Mouse (Mus musculus): ENCODE results near the gene Hist1h3f. TPM values are rescaled to one million over a fixed set of nuclear protein-coding genes. Genes with fewer than 3 reads are reported as not detected.
"Not testable (repeated sequence)": the region's sequence is repeated elsewhere in the genome, so short reads cannot be mapped to it uniquely, and the experiment has no call there.

Gene Hist1h3f
- polyA plus RNA-seq, 1 experiment from 2014 or later, result 0.83 TPM

- H3K9me3 ChIP-seq; ATAC-seq (ENCODE audit: insufficient read depth, low FRiP score, low read depth); H3K36me3 ChIP-seq; H3K27me3 ChIP-seq (replicated peaks); H3K4me1 ChIP-seq: not testable (repeated sequence)
- peak overlapping the region; percentile 37; the same call in 1 of the 2 replicates for H3K9ac ChIP-seq
- peak overlapping the region; percentile 47 for H3K4me3 ChIP-seq (replicated peaks)
- H3K27ac ChIP-seq, result peak overlapping the region; percentile 94
- WGBS, result 7% methylated on average over 20 of the region's 20 CpGs
- H3K4me2 ChIP-seq, result peak overlapping the region; percentile 61
These were observed 29.4 kb downstream of the Hist1h3f start for GRCm38 (mm10) chr13:23573034-23573897.

- WGBS, result under 1% methylated on average over 42 of the region's 42 CpGs
- H3K9ac ChIP-seq, result peak within 1 kb of the TSS; percentile 37; the same call in 1 of the 2 replicates
- H3K27me3 ChIP-seq (replicated peaks); H3K36me3 ChIP-seq; H3K9me3 ChIP-seq; H3K4me1 ChIP-seq: not testable (repeated sequence)
- H3K27ac ChIP-seq, result peak within 1 kb of the TSS; percentile 94
- ATAC-seq (ENCODE audit: insufficient read depth, low FRiP score, low read depth), result peak; percentile 87
- H3K4me3 ChIP-seq (replicated peaks), result peak within 1 kb of the TSS; percentile 47
- peak within 1 kb of the TSS; percentile 71 for H3K4me2 ChIP-seq
These were observed 30.2 kb downstream of the Hist1h3f start, which contains the start of the genes Hist1h2bf and Hist1h2ad for GRCm38 (mm10) chr13:23573898-23574524. TSS of gene Hist1h2bf (minus strand) at chr13:23574196. TSS of gene Hist1h2ad (plus strand) at chr13:23574381.

- not testable (repeated sequence) for H3K36me3 ChIP-seq; ATAC-seq (ENCODE audit: insufficient read depth, low FRiP score, low read depth); H3K9me3 ChIP-seq; H3K27me3 ChIP-seq (replicated peaks); H3K4me1 ChIP-seq; H3K9ac ChIP-seq
- under 1% methylated on average over 12 of the region's 39 CpGs for WGBS
- peak overlapping the region; percentile 94 for H3K27ac ChIP-seq
- peak overlapping the region; percentile 71 for H3K4me2 ChIP-seq
- H3K4me3 ChIP-seq (replicated peaks), result peak overlapping the region; percentile 36
These were observed 30.8 kb downstream of the Hist1h3f start for GRCm38 (mm10) chr13:23574546-23575170.

- H3K27me3 ChIP-seq (replicated peaks), result no peaks in the 10 kb centered on the region
These were observed 31.5 kb downstream of the Hist1h3f start, which contains the start of gene Hist1h3d for GRCm38 (mm10) chr13:23575271-23575851. TSS of gene Hist1h3d (plus strand) at chr13:23575763.

GRCm38 (mm10) chr13:23575864-23576313 lies 32.0 kb downstream of the Hist1h3f start:
- not testable (repeated sequence) for H3K36me3 ChIP-seq; H3K9me3 ChIP-seq; ATAC-seq (ENCODE audit: insufficient read depth, low FRiP score, low read depth); H3K27me3 ChIP-seq (replicated peaks); H3K4me1 ChIP-seq
- peak overlapping the region; percentile 44 for H3K4me3 ChIP-seq (replicated peaks)
- H3K27ac ChIP-seq, result peak overlapping the region; percentile 86
- peak overlapping the region; percentile 71 for H3K4me2 ChIP-seq
- WGBS, result under 1% methylated on average over 12 of the region's 40 CpGs
- peak overlapping the region; percentile 46 for H3K9ac ChIP-seq

More at GRCm38 (mm10) chr13:23575271-23575851, 31.5 kb downstream of the Hist1h3f start, which contains the start of gene Hist1h3d:
- Histone ChIP-seq H3K4me3 (replicated peaks) (peak within 1 kb of the TSS; percentile 44), H3K4me2 (peak within 1 kb of the TSS; percentile 71), H3K9me3 (no peaks in the 10 kb centered on the region), H3K4me1 (0 out of 2 replicates have a peak, but pooled peaks cover 7% of the 10 kb centered on the region), H3K27ac (peak within 1 kb of the TSS; percentile 94), H3K36me3 (no peaks in the 10 kb centered on the region), H3K9ac (peak within 1 kb of the TSS; percentile 46)
- peak; percentile 62 for ATAC-seq (ENCODE audit: insufficient read depth, low FRiP score, low read depth)
- under 1% methylated on average over 17 of the region's 18 CpGs for WGBS

- peak overlapping the region; percentile 86 for H3K27ac ChIP-seq
- H3K4me2 ChIP-seq, result peak overlapping the region; percentile 71
- H3K9ac ChIP-seq, result peak overlapping the region; percentile 46
- no peak for ATAC-seq (ENCODE audit: insufficient read depth, low FRiP score, low read depth)
- no peaks in the 10 kb centered on the region for H3K27me3 ChIP-seq (replicated peaks)
- 0 out of 2 replicates have a peak, but pooled peaks cover 7% of the 10 kb centered on the region for H3K4me1 ChIP-seq
- H3K9me3 ChIP-seq, result no peaks in the 10 kb centered on the region
- no peaks in the 10 kb centered on the region for H3K36me3 ChIP-seq
- 6% methylated on average over 7 of the region's 7 CpGs for WGBS
- peak overlapping the region; percentile 44 for H3K4me3 ChIP-seq (replicated peaks)
These were observed 32.6 kb downstream of the Hist1h3f start for GRCm38 (mm10) chr13:23576351-23576881.

GRCm38 (mm10) chr13:23576906-23577639 lies 33.2 kb downstream of the Hist1h3f start:
- H3K4me2 ChIP-seq, result peak overlapping the region; percentile 71
- no peaks in the 10 kb centered on the region for H3K9me3 ChIP-seq
- H3K4me1 ChIP-seq, result peaks cover 10% of the 10 kb centered on the region; the same call in 1 of the 2 replicates
- no peak overlapping the region; the same call in 1 of the 2 replicates for H3K9ac ChIP-seq
- H3K4me3 ChIP-seq (replicated peaks), result peak overlapping the region; percentile 44
- H3K27ac ChIP-seq, result peak overlapping the region; percentile 86
- no peaks in the 10 kb centered on the region for H3K36me3 ChIP-seq
- ATAC-seq (ENCODE audit: insufficient read depth, low FRiP score, low read depth), result no peak
- WGBS, result 27% methylated on average over 6 of the region's 6 CpGs
- no peaks in the 10 kb centered on the region for H3K27me3 ChIP-seq (replicated peaks)

GRCm38 (mm10) chr13:23577835-23578234 lies 34.0 kb downstream of the Hist1h3f start:
- no peaks in the 10 kb centered on the region for H3K36me3 ChIP-seq
- WGBS, result 96% methylated on average over 1 of the region's 1 CpGs
- H3K4me3 ChIP-seq (replicated peaks), result no peak overlapping the region
- no peak overlapping the region for H3K4me2 ChIP-seq
- no peak overlapping the region for H3K27ac ChIP-seq
- H3K27me3 ChIP-seq (replicated peaks), result no peaks in the 10 kb centered on the region
- peaks cover 14% of the 10 kb centered on the region; the same call in 1 of the 2 replicates for H3K4me1 ChIP-seq
- no peak overlapping the region for H3K9ac ChIP-seq
- no peaks in the 10 kb centered on the region for H3K9me3 ChIP-seq
- ATAC-seq (ENCODE audit: insufficient read depth, low FRiP score, low read depth), result no peak

GRCm38 (mm10) chr13:23581408-23582218 lies 37.8 kb downstream of the Hist1h3f start, which contains the start of gene Hist1h4d:
TSS of gene Hist1h4d (plus strand) at chr13:23581598.
- H3K9me3 ChIP-seq, result no peaks in the 10 kb centered on the region
- no peaks in the 10 kb centered on the region for H3K36me3 ChIP-seq
- peak within 1 kb of the TSS; percentile 50 for H3K4me3 ChIP-seq (replicated peaks)
- peak within 1 kb of the TSS; percentile 86 for H3K27ac ChIP-seq
- H3K4me1 ChIP-seq, result peaks cover 12% of the 10 kb centered on the region; the same call in 1 of the 2 replicates
- peak; percentile 91 for ATAC-seq (ENCODE audit: insufficient read depth, low FRiP score, low read depth)
- no peaks in the 10 kb centered on the region for H3K27me3 ChIP-seq (replicated peaks)
- peak within 1 kb of the TSS; percentile 75 for H3K4me2 ChIP-seq
- under 1% methylated on average over 43 of the region's 43 CpGs for WGBS
- H3K9ac ChIP-seq, result peak within 1 kb of the TSS; percentile 46

Measured in stomach, embryonic 15.5 days (tissue).